Mouse (Mus musculus) lung, postnatal 0 days (tissue): ENCODE data around the gene Aco1.
A peak's percentile ranks its signal among the peaks of the same experiment; 100 is the strongest.

Source experiments
- CTCF ChIP-seq: IDR thresholded peaks from 2 replicates; pipeline ENCODE4 v1.5.1; 2016; ENCODE audit warnings: antibody characterized with exemption, mild to moderate bottlenecking
- EP300 ChIP-seq: IDR thresholded peaks from 2 replicates; pipeline ENCODE4 v1.6.1; 2016; ENCODE audit warnings: antibody characterized with exemption, mild to moderate bottlenecking, control low read depth

GRCm38 (mm10) chr4:40143533-40143871 is 621 bp downstream of the Aco1 start:
- 0 out of 2 replicates have a peak, but pooled peaks have one; percentile 3 for TF ChIP-seq CTCF
- TF ChIP-seq EP300 = no peak
